In the genomic region with DNA sequence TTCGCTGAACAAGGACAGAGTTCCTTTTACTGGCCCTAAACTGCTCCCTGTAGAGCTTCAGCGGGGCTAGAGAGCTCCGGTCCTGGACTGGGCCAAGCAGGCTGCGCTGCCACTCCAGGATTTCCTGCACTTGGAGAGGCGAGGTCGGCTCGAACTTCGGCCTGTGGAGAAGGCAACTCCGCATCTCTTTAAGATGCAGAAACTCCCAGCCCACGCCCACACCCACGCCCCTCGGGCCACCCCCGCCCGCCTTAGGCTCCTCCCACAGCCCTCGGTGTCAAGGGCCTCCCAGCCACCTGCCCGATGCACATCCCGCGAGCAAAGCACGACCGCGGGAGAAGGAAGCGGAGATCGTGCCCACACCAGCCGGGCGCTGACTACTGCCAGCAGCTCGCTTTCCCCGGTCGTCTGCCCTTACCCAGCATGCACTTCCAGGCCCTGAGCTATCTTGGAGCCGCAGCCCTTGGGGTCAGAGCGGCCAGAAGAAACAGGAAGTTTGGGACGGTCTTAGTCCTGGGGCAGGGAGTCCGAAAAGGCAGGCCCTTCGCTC, we compare ENCODE assay signal across 8 mouse cellular contexts. TPM values are rescaled to one million over a fixed set of nuclear protein-coding genes. Genes with fewer than 3 reads are reported as not detected.
DNase-seq lines count a peak whose midpoint lies in the region; ATAC-seq and TF ChIP-seq lines count a peak whose summit lies in the region.

No protein-coding gene starts in this region.

- H3K9me3 ChIP-seq in megakaryocyte, embryonic 14.5 days = no peaks in the 10 kb centered on the region

- no peak for TF ChIP-seq CTCF in cortical plate, adult 2 months (IDR thresholded peaks at IDR 0.05; ENCODE audit: extremely low read depth, insufficient read depth, low read length)

- peak; percentile 76 for DNase-seq in gastrocnemius, postnatal 10 days
- peak; percentile 10 to 48 for DNase-seq in left cerebral cortex, adult 9 months (ENCODE audit: low spot score in 2 of 2)
- DNase-seq in right cerebral cortex, adult 2 months (ENCODE audit: low spot score in 2 of 2) = peak; percentile 13 to 14
- DNase-seq in urinary bladder, postnatal 10 days (ENCODE audit: low spot score) = peak; percentile 10

- no peaks in the 10 kb centered on the region; the same call in 1 of the 2 replicates for H3K4me1 ChIP-seq in cortical plate, adult 2 months (ENCODE audit: control insufficient read depth, insufficient read depth, low read length)
- peaks cover 56% of the 10 kb centered on the region for H3K4me1 ChIP-seq in megakaryocyte, embryonic 14.5 days

- H3K4me3 ChIP-seq in cortical plate, adult 2 months (ENCODE audit: insufficient read depth, low read length) = peak overlapping the region; percentile 44
- H3K4me3 ChIP-seq in megakaryocyte, embryonic 14.5 days (replicated peaks) = peak overlapping the region; percentile 90

- peaks cover 48% of the 10 kb centered on the region for H3K27me3 ChIP-seq in megakaryocyte, embryonic 14.5 days (replicated peaks)

- TF ChIP-seq POLR2A in cortical plate, adult 2 months (IDR thresholded peaks at IDR 0.05; ENCODE audit: extremely low read depth, insufficient read depth, low read length) = no peak

- no peak overlapping the region for H3K27ac ChIP-seq in cortical plate, adult 2 months (ENCODE audit: insufficient read depth, low read length)

- peak; percentile 60 for ATAC-seq in activated CD4-positive, CD25-positive, alpha-beta regulatory T cell, adult 4 months
- peak; percentile 74 for ATAC-seq in inflammation-experienced regulatory T-cells, adult 6 months

- H3K36me3 ChIP-seq in megakaryocyte, embryonic 14.5 days (replicated peaks; ENCODE audit: low read length) = no peaks in the 10 kb centered on the region

RNA-seq across cellular contexts. Expression of a gene that starts 26.6 kb away (rescaled TPM):
- 1 to 10 TPM; 1.7 to 2.1 TPM for polyA plus RNA-seq in activated CD4-positive, CD25-positive, alpha-beta regulatory T cell, adult 4 months (2017; shearing (Covaris generic))
- 7.7 and 8.4 TPM in 2 replicates for polyA plus RNA-seq in cortical plate, adult 2 months (2012; rRNA removed)
- total RNA-seq in gastrocnemius, postnatal 10 days (2021) = 1 to 10 TPM; 6.4 to 8.2 TPM
- polyA plus RNA-seq in inflammation-experienced regulatory T-cells, adult 6 months (2017; shearing (Covaris generic)) = 1 to 10 TPM; 1.2 to 2.1 (median 1.5) TPM
- 3.6 and 10.5 TPM in 2 replicates for polyA plus RNA-seq in megakaryocyte, embryonic 14.5 days (2012; ENCODE audit: insufficient read depth, low replicate concordance)

RNA-seq across cellular contexts. Expression of a gene that starts 57.9 kb away (rescaled TPM):
- 10 to 100 TPM; 26.8 to 29.1 TPM for polyA plus RNA-seq in activated CD4-positive, CD25-positive, alpha-beta regulatory T cell, adult 4 months (2017; shearing (Covaris generic))
- polyA plus RNA-seq in cortical plate, adult 2 months (2012; rRNA removed) = 14.3 and 14.5 TPM in 2 replicates
- total RNA-seq in gastrocnemius, postnatal 10 days (2021) = 10 to 100 TPM; 14.1 to 16.9 TPM
- polyA plus RNA-seq in inflammation-experienced regulatory T-cells, adult 6 months (2017; shearing (Covaris generic)) = 10 to 100 TPM; 24.0 to 33.2 (median 31.7) TPM
- polyA plus RNA-seq in megakaryocyte, embryonic 14.5 days (2012; ENCODE audit: insufficient read depth, low replicate concordance) = 3.4 TPM in 1 of 2 replicates, not detected in the other

Comparison
In these comparisons a context has a peak if more than half of its experiments do, and no peak if none do; other contexts are left out.
1. DNase-seq: peak in every context shown above with its lines; median percentile 76 in gastrocnemius, postnatal 10 days; 29 in left cerebral cortex, adult 9 months; 14 in right cerebral cortex, adult 2 months; 10 in urinary bladder, postnatal 10 days.